Mouse (Mus musculus) intestine, postnatal 0 days (tissue): ENCODE measurements around the gene Sptssb. TPM values are rescaled to one million over a fixed set of nuclear protein-coding genes. Genes with fewer than 3 reads are reported as not detected.
A peak's percentile ranks its signal among the peaks of the same experiment; 100 is the strongest.

Source experiments
- ATAC-seq: fragments of 200-750 bp; cut with Nextera tagmentation; 2 replicates; pipeline ENCODE4 v1.8.0; 2017; ENCODE audit warnings: mild to moderate bottlenecking, moderate TSS enrichment, moderate library complexity
- H3K27ac ChIP-seq: fragments of 300-500 bp; sonication (generic); 2 replicates; pipeline ENCODE4 v1.5.1; 2014; ENCODE audit warnings: mild to moderate bottlenecking, low read depth, low read length, moderate library complexity
- H3K27me3 ChIP-seq: fragments of 300-500 bp; sonication (generic); replicated peaks from 2 replicates; pipeline ENCODE4 v1.6.1; 2014; ENCODE audit warnings: low read length, mixed read lengths; ENCODE audit not compliant: control insufficient read depth, insufficient read depth
- H3K36me3 ChIP-seq: fragments of 300-500 bp; sonication (generic); 2 replicates; pipeline ENCODE4 v1.6.1; 2014; ENCODE audit warnings: mild to moderate bottlenecking, moderate library complexity; ENCODE audit not compliant: control insufficient read depth, insufficient read depth
- H3K4me1 ChIP-seq: fragments of 300-500 bp; sonication (generic); replicated peaks from 2 replicates; pipeline ENCODE4 v1.6.1; 2014; ENCODE audit warnings: antibody characterized with exemption, low read length, mixed read lengths; ENCODE audit not compliant: control insufficient read depth, insufficient read depth
- H3K4me2 ChIP-seq: fragments of 300-500 bp; sonication (generic); replicated peaks from 2 replicates; pipeline ENCODE4 v1.6.1; 2014; ENCODE audit warnings: low read depth, mild to moderate bottlenecking, moderate library complexity
- H3K4me3 ChIP-seq: fragments of 300-500 bp; sonication (generic); 2 replicates; pipeline ENCODE4 v1.5.1; 2014; ENCODE audit warnings: low read depth, low read length
- H3K9ac ChIP-seq: fragments of 300-500 bp; sonication (generic); 2 replicates; pipeline ENCODE4 v1.6.1; 2014; ENCODE audit warnings: mild to moderate bottlenecking, low read depth, low read length
- H3K9me3 ChIP-seq: fragments of 300-500 bp; sonication (generic); 2 replicates; pipeline ENCODE4 v1.6.1; 2016; ENCODE audit warnings: mixed run types; ENCODE audit not compliant: control insufficient read depth
- CTCF ChIP-seq: sonication (generic); IDR thresholded peaks from 2 replicates; pipeline ENCODE4 v1.5.1; 2016; ENCODE audit warnings: low read depth, mild to moderate bottlenecking, control low read depth, antibody characterized with exemption, moderate library complexity
- WGBS: fragments of 180-500 bp; shearing (Covaris S2); extraction: QIAGEN DNeasy Blood & Tissue Kit; methylation state at CpG from one replicate; pipeline ENCODE4 v1.1.7; 2014; 5-methylcytosine and 5-hydroxymethylcytosine counted together
- polyA plus RNA-seq: library from polyadenylated mRNA; unstranded; fragments of >200 nt; fragmentation: Nextera tagmentation; extraction: Ambion mirVana; gene quantifications from 2 replicates; pipeline ENCODE4 v1.2.1, GENCODE M21; 2015

Gene Sptssb
- polyA plus RNA-seq, 1 experiment from 2014 or later: 7.0 TPM

DNA sequence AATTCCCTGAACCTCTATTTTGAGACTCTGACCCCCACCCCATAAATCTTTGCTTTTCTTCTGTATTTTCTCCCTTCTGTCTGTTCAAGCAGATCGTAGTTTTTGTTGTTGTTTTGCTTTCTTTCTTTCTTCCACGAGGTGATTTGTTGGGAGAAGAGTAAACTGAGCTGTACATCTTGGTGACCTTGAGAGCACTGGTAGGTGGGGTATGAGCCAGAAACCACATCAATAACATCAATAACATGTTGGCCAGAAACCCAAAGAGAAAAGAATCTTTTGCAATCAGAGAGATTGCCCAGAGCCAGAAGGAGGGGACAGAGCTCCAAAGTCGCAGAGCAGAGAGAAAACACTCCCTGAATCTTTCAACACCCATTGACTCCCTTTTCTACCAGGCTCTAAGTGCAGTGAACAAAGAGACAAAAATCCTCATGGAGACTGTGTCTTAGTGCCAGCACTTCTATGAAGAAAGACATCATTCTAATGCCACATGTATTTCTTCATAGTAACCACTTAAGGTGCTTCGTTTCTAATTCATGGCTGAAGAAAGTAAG lies 80.4 kb downstream of the Sptssb start:
- no peaks in the 10 kb centered on the region for H3K36me3 ChIP-seq
- no peak overlapping the region for H3K4me2 ChIP-seq
- no peak for ATAC-seq
- WGBS: 73% methylated on average over 4 of the region's 4 CpGs
- H3K27me3 ChIP-seq: no peaks in the 10 kb centered on the region
- H3K27ac ChIP-seq: no peak overlapping the region
- no peaks in the 10 kb centered on the region for H3K4me1 ChIP-seq
- H3K4me3 ChIP-seq: no peak overlapping the region
- no peak overlapping the region for H3K9ac ChIP-seq
- no peaks in the 10 kb centered on the region for H3K9me3 ChIP-seq
- no peak for TF ChIP-seq CTCF

DNA sequence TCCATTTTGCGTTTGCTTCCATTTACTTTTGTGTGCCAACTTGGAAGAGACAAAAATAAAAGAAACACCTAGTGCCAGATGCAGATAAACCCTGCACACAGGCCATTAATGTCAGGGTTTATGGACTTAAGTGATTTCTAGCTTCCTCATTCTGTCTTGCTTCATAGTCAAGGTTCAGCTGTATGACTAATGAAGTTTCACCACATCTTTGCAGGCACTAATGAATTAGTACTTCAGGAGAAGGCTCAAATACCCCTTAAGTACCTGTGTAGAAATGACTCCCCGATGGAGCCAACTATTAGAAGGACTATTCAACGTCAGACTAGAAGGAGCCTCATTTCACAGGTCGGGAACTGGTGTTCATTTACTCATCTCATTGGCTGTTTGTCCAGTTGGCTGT lies 86.4 kb downstream of the Sptssb start:
- H3K9ac ChIP-seq: no peak overlapping the region
- no peaks in the 10 kb centered on the region for H3K36me3 ChIP-seq
- TF ChIP-seq CTCF: no peak
- H3K4me1 ChIP-seq: no peaks in the 10 kb centered on the region
- no peaks in the 10 kb centered on the region for H3K27me3 ChIP-seq
- no peaks in the 10 kb centered on the region for H3K9me3 ChIP-seq
- no peak overlapping the region for H3K4me3 ChIP-seq
- ATAC-seq: peak; percentile 54
- no peak overlapping the region for H3K27ac ChIP-seq
- H3K4me2 ChIP-seq: no peak overlapping the region
- 84% methylated on average over 4 of the region's 4 CpGs for WGBS

Other genes with a start within 250 kb of the Sptssb start
- 71.5 and 72.7 TPM in 2 replicates for gene Nmd3, start 138.0 kb downstream of the Sptssb start, polyA plus RNA-seq
- gene Otol1, start 147.7 kb upstream of the Sptssb start, polyA plus RNA-seq: not detected in 2 replicates